Mouse (Mus musculus) embryonic facial prominence, embryonic 11.5 days (tissue): Measurements from ENCODE around the gene Igfals. TPM values are rescaled to one million over a fixed set of nuclear protein-coding genes. Genes with fewer than 3 reads are reported as not detected.

Source experiments
- ATAC-seq: fragments of 200-750 bp; cut with Nextera tagmentation; replicated peaks from 2 replicates; pipeline ENCODE4 v1.8.0; 2017; ENCODE audit warnings: low read depth; ENCODE audit not compliant: insufficient number of reproducible peaks, low FRiP score, low TSS enrichment
- DNase-seq: peaks from one replicate; pipeline ENCODE4 v3.0.0-alpha.2; 2015; ENCODE audit warnings: low spot score
- H3K27ac ChIP-seq: fragments of 300-500 bp; sonication (generic); replicated peaks from 2 replicates; pipeline ENCODE4 v1.5.1; 2014; ENCODE audit warnings: mild to moderate bottlenecking, low read depth, low read length, control low read depth
- H3K27me3 ChIP-seq: fragments of 300-500 bp; sonication (generic); 2 replicates; pipeline ENCODE4 v1.6.1; 2014; ENCODE audit warnings: mild to moderate bottlenecking, low read length, moderate library complexity, mixed read lengths; ENCODE audit not compliant: control insufficient read depth, insufficient read depth
- H3K36me3 ChIP-seq: fragments of 300-500 bp; sonication (generic); replicated peaks from 2 replicates; pipeline ENCODE4 v1.6.1; 2014; ENCODE audit warnings: low read depth, mild to moderate bottlenecking, low read length, moderate library complexity, mixed read lengths; ENCODE audit not compliant: control insufficient read depth, insufficient read depth
- H3K4me1 ChIP-seq: fragments of 300-500 bp; sonication (generic); 2 replicates; pipeline ENCODE4 v1.6.1; 2014; ENCODE audit warnings: low read length, mixed read lengths; ENCODE audit not compliant: control insufficient read depth, insufficient read depth
- H3K4me2 ChIP-seq: fragments of 300-500 bp; sonication (generic); 2 replicates; pipeline ENCODE4 v1.6.1; 2014; ENCODE audit warnings: low read depth, mild to moderate bottlenecking, control low read depth, low read length, moderate library complexity
- H3K4me3 ChIP-seq: fragments of 300-500 bp; sonication (generic); 2 replicates; pipeline ENCODE4 v1.5.1; 2014; ENCODE audit warnings: low read depth, low read length, control low read depth
- H3K9ac ChIP-seq: fragments of 300-500 bp; sonication (generic); replicated peaks from 2 replicates; pipeline ENCODE4 v1.6.1; 2014; ENCODE audit warnings: mild to moderate bottlenecking, control low read depth, low read length
- H3K9me3 ChIP-seq: fragments of 300-500 bp; sonication (generic); replicated peaks from 2 replicates; pipeline ENCODE4 v1.6.1; 2016; ENCODE audit warnings: mild to moderate bottlenecking, low read length, inconsistent platforms, mixed read lengths; ENCODE audit not compliant: control insufficient read depth
- WGBS: fragments of 180-500 bp; shearing (Covaris S2); extraction: QIAGEN DNeasy Blood & Tissue Kit; methylation state at CpG from one replicate; pipeline ENCODE4 v1.1.7; 2014; 5-methylcytosine and 5-hydroxymethylcytosine counted together
- polyA plus RNA-seq: library from polyadenylated mRNA; unstranded; fragments of >200 nt; fragmentation: Nextera tagmentation; extraction: Ambion mirVana; gene quantifications from 2 replicates; pipeline ENCODE4 v1.2.1, GENCODE M21; 2014

The Igfals gene
- polyA plus RNA-seq, 1 experiment from 2014 or later: 0.14 TPM

- Histone ChIP-seq H3K4me2 (no peak overlapping the region), H3K4me3 (no peak overlapping the region), H3K27ac (no peak overlapping the region), H3K4me1 (no peaks in the 10 kb centered on the region), H3K36me3 (no peaks in the 10 kb centered on the region), H3K9ac (no peak overlapping the region), H3K27me3 (no peaks in the 10 kb centered on the region), H3K9me3 (no peaks in the 10 kb centered on the region)
- ATAC-seq (no peak), DNase-seq (no peak)
- 47% methylated on average over 2 of the region's 2 CpGs for WGBS
These were observed 23.2 kb upstream of the Igfals start for GRCm38 (mm10) chr17:24842631-24843030.

- Histone ChIP-seq H3K9me3 (no peaks in the 10 kb centered on the region), H3K27me3 (no peaks in the 10 kb centered on the region), H3K27ac (no peak overlapping the region), H3K36me3 (no peaks in the 10 kb centered on the region), H3K4me1 (no peaks in the 10 kb centered on the region), H3K4me3 (no peak overlapping the region), H3K9ac (no peak overlapping the region), H3K4me2 (no peak overlapping the region)
- ATAC-seq (no peak), DNase-seq (no peak)
- WGBS: 54% methylated on average over 9 of the region's 9 CpGs
These were observed 21.3 kb upstream of the Igfals start for GRCm38 (mm10) chr17:24844525-24844924.

DNA sequence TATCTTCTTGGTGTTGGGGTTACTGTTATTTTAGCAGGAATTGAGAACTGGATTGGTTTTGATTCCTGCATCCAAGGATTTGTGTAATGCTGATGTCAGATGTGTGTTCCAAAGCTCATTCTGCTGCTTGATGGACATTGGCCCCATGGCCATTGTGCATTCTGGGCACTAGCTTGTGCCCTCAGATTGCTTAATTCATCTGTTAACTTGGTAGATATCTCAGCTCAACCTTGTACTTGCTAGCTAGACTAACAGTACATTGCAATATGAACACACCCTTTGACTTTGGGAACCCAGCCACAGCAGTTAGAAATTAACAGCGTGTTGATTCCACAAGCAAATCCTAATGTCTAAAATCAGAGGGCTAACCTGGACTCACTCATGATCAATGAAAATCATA lies 18.4 kb upstream of the Igfals start:
- Histone ChIP-seq H3K9ac (no peak overlapping the region), H3K4me3 (no peak overlapping the region), H3K27me3 (no peaks in the 10 kb centered on the region; the same call in 1 of the 2 replicates), H3K4me2 (no peak overlapping the region), H3K4me1 (peaks cover 3% of the 10 kb centered on the region; the same call in 1 of the 2 replicates), H3K9me3 (no peaks in the 10 kb centered on the region), H3K27ac (no peak overlapping the region), H3K36me3 (no peaks in the 10 kb centered on the region)
- no peak for DNase-seq
- 95% methylated on average over 1 of the region's 1 CpGs for WGBS
- no peak for ATAC-seq

DNA sequence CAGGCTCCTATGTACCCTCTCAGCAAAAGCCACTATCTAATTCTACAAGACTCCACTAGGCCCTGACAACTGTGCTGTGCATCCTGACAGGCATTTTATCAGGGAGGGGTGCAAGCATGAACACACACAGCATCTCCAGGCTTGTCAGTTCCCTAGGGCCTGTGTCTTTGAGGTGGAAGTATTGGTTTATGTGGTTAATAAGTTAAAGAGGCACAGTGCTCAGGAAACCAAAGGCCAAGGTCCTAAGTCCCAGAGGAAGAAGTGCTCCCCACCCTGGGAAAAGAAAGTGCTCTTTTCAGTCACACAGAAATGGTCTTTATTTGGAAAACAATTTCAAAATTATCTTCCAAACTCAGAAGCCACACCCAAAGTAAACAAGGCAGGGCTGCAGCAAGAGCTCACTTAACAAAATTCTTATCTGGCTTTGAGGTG lies 17.2 kb upstream of the Igfals start:
- Histone ChIP-seq H3K27ac (no peak overlapping the region), H3K36me3 (no peaks in the 10 kb centered on the region), H3K9me3 (no peaks in the 10 kb centered on the region), H3K9ac (no peak overlapping the region), H3K4me1 (peaks cover 3% of the 10 kb centered on the region; the same call in 1 of the 2 replicates), H3K4me2 (no peak overlapping the region), H3K27me3 (no peaks in the 10 kb centered on the region; the same call in 1 of the 2 replicates), H3K4me3 (no peak overlapping the region)
- no peak for ATAC-seq
- no peak for DNase-seq

GRCm38 (mm10) chr17:24849733-24850064 lies 16.1 kb upstream of the Igfals start:
- no peaks in the 10 kb centered on the region; the same call in 1 of the 2 replicates for H3K27me3 ChIP-seq
- peak overlapping the region; percentile 77 for H3K4me2 ChIP-seq
- DNase-seq: peak; percentile 65
- peak; percentile 51; the same call in 1 of the 2 replicates for ATAC-seq
- H3K4me3 ChIP-seq: peak overlapping the region; percentile 80
- H3K27ac ChIP-seq: peak overlapping the region; percentile 72
- H3K9ac ChIP-seq: peak overlapping the region; percentile 69
- no peaks in the 10 kb centered on the region for H3K9me3 ChIP-seq
- H3K36me3 ChIP-seq: no peaks in the 10 kb centered on the region
- under 1% methylated on average over 21 of the region's 21 CpGs for WGBS
- peaks cover 3% of the 10 kb centered on the region; the same call in 1 of the 2 replicates for H3K4me1 ChIP-seq

GRCm38 (mm10) chr17:24850065-24850772 lies 15.6 kb upstream of the Igfals start, which contains the start of gene Fahd1:
TSS of gene Fahd1 (minus strand) at chr17:24850364.
- H3K4me2 ChIP-seq: peak within 1 kb of the TSS; percentile 94

GRCm38 (mm10) chr17:24850773-24851127 lies 15.0 kb upstream of the Igfals start:
- no peaks in the 10 kb centered on the region for H3K36me3 ChIP-seq
- no peaks in the 10 kb centered on the region for H3K9me3 ChIP-seq
- ATAC-seq: no peak
- 1% methylated on average over 20 of the region's 20 CpGs for WGBS
- peak overlapping the region; percentile 57 for H3K9ac ChIP-seq
- H3K4me1 ChIP-seq: peaks cover 3% of the 10 kb centered on the region; the same call in 1 of the 2 replicates
- H3K27ac ChIP-seq: no peak overlapping the region
- H3K4me3 ChIP-seq: peak overlapping the region; percentile 80
- H3K4me2 ChIP-seq: peak overlapping the region; percentile 94
- no peaks in the 10 kb centered on the region; the same call in 1 of the 2 replicates for H3K27me3 ChIP-seq
- DNase-seq: peak; percentile 3

More at GRCm38 (mm10) chr17:24850065-24850772, 15.6 kb upstream of the Igfals start, which contains the start of gene Fahd1:
- no peaks in the 10 kb centered on the region; the same call in 1 of the 2 replicates for H3K27me3 ChIP-seq
- under 1% methylated on average over 58 of the region's 58 CpGs for WGBS
- ATAC-seq: peak; percentile 99
- peak within 1 kb of the TSS; percentile 69 for H3K9ac ChIP-seq
- peak; percentile 98 for DNase-seq
- H3K9me3 ChIP-seq: no peaks in the 10 kb centered on the region
- peaks cover 3% of the 10 kb centered on the region; the same call in 1 of the 2 replicates for H3K4me1 ChIP-seq
- peak within 1 kb of the TSS; percentile 72 for H3K27ac ChIP-seq
- H3K36me3 ChIP-seq: no peaks in the 10 kb centered on the region
- H3K4me3 ChIP-seq: peak within 1 kb of the TSS; percentile 80

- Histone ChIP-seq H3K4me3 (peak overlapping the region; percentile 80), H3K9ac (no peak overlapping the region)
These were observed 14.2 kb upstream of the Igfals start for GRCm38 (mm10) chr17:24851381-24852125.

More at GRCm38 (mm10) chr17:24851381-24852125, 14.2 kb upstream of the Igfals start:
- ATAC-seq (no peak), DNase-seq (no peak)
- 81% methylated on average over 10 of the region's 10 CpGs for WGBS
- no peaks in the 10 kb centered on the region; the same call in 1 of the 2 replicates for H3K27me3 ChIP-seq
- H3K9me3 ChIP-seq: no peaks in the 10 kb centered on the region
- H3K36me3 ChIP-seq: no peaks in the 10 kb centered on the region
- peak overlapping the region; percentile 94; the same call in 1 of the 2 replicates for H3K4me2 ChIP-seq
- no peak overlapping the region for H3K27ac ChIP-seq
- peaks cover 3% of the 10 kb centered on the region; the same call in 1 of the 2 replicates for H3K4me1 ChIP-seq
